Mouse (Mus musculus) layer of hippocampus, adult 8-10 months (tissue): Measurements from ENCODE around the gene Tha1. TPM values are rescaled to one million over a fixed set of nuclear protein-coding genes. Genes with fewer than 3 reads are reported as not detected.

Experiments used
- DNase-seq, 2 experiments: peaks; one replicate each; pipeline ENCODE4 v3.0.0; 2022; ENCODE audit warnings: low spot score in 2 of 2
- total RNA-seq, 4 experiments: library from RNA; stranded (reverse); gene quantifications; 2 replicates each; pipeline ENCODE4 v1.2.4; 2022

Gene Tha1
- total RNA-seq: 1 to 10 TPM; 3.1 to 5.9 (median 5.6) TPM

DNA sequence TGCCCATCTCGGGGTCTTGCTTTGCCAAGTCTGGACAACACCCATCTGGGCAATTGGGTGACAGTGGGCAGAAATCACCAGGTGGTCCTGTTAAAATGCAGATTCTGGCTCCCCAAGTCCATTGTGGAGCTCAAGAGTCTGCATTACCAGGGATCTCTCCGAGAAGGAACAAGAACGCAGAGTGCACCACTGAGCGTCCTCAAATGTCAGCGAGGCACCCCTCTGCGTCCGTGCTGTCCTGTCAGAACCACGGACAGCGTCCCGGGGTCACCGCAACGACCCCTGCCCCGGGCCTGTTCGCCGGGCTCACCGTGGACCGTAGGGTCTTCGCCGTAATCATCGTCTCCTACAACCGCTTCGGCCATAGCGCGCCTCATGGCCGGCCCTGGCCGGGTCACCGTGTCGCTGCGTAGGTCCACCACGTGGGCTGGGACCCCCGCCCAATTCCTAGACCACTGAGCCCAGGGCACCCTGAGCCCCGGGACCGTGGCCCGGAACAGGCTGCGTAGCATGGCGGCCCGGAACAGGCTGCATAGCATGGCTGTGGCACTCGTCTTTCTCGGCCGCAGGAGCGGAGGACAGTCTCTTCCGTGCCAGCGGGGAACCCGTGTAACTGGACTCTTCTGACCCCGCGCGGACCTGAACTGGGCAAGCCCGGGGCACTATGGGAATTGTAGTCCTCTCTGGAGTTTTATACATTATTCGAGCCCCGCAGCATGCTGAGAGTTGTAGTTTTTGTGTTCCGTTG, at the start of gene Tha1:
TSS of gene Tha1 (minus strand) at position 621 of the 748 bp plus-strand sequence.
- peak; percentile 72 to 73 for DNase-seq

- no peak for DNase-seq
These were observed 45.9 kb upstream of the Tha1 start for GRCm38 (mm10) chr11:117919211-117919610.

GRCm38 (mm10) chr11:117918541-117918940, 45.3 kb upstream of the Tha1 start:
- DNase-seq: no peak

- DNase-seq: no peak
These were observed 42.6 kb upstream of the Tha1 start for GRCm38 (mm10) chr11:117915837-117916236.

GRCm38 (mm10) chr11:117915341-117915740, 42.1 kb upstream of the Tha1 start:
- DNase-seq: no peak

GRCm38 (mm10) chr11:117914531-117914930, 41.2 kb upstream of the Tha1 start:
- DNase-seq: no peak

- peak in 1 of 2 experiments; percentile 75 for DNase-seq
These were observed 39.5 kb upstream of the Tha1 start for GRCm38 (mm10) chr11:117912684-117913352.

GRCm38 (mm10) chr11:117909337-117909736, 36.1 kb upstream of the Tha1 start:
- DNase-seq: no peak

- no peak for DNase-seq
These were observed 31.2 kb upstream of the Tha1 start for GRCm38 (mm10) chr11:117904442-117904841.

DNA sequence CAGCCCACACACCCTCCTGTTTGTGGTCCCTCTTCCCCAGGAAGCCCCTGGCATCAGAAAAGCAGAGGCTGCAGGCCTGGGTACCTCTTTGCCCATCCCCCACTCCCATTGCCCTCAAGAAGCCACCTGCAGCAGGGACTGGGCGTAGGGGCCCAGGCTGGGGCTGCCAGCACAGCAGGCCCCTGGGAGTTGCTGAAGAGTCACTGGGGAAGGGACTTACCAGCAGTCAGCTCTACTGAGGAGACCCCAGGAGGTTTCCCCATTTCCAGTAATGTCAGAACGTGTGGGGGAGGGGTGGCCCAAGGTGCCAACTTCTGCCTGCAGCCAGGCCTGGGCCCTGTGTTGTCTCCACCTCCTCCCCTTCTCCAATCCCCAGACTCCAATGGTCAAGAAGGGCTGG, 29.0 kb upstream of the Tha1 start:
- no peak for DNase-seq

DNA sequence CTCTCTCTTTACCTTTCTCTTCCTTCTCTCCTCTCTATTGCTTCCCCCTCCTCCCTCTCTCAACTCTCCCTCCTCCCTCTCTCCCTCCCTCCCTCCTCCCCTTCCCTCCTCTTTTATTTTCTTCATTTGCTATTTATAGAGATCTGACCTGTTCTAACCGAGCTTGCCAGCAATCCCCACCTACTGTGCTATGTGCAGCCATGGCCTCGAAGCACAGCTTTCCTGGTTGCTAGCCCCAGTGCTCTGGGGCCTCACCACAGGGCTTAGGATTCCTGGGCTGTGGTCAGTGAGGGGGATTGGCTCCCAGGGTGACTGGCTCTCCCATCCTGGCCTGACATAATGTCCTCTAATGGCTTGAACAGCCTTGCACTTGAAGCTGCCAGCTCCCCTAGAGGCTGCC, 23.3 kb upstream of the Tha1 start:
- DNase-seq: no peak

DNA sequence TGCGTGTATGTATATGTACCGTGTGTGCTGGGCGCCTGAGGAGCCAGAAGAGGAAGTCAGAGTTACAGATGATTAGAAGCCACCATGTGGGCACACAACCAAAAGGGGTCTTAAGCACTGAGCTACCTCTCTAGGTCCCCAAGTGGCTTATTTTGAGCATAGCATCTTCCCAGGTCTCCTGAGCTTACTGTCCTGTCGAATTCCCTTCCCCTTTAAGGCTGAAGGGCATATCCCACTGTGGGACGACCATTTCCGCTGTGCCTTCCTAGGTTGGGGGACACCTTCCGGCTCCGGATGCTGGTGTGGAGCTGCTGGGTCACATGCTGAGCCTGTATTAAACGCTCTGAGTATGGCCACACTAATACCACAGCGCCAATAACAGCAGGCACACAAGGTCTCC, 21.4 kb upstream of the Tha1 start:
- no peak for DNase-seq

GRCm38 (mm10) chr11:117892199-117892598, 18.9 kb upstream of the Tha1 start:
- DNase-seq: no peak

DNA sequence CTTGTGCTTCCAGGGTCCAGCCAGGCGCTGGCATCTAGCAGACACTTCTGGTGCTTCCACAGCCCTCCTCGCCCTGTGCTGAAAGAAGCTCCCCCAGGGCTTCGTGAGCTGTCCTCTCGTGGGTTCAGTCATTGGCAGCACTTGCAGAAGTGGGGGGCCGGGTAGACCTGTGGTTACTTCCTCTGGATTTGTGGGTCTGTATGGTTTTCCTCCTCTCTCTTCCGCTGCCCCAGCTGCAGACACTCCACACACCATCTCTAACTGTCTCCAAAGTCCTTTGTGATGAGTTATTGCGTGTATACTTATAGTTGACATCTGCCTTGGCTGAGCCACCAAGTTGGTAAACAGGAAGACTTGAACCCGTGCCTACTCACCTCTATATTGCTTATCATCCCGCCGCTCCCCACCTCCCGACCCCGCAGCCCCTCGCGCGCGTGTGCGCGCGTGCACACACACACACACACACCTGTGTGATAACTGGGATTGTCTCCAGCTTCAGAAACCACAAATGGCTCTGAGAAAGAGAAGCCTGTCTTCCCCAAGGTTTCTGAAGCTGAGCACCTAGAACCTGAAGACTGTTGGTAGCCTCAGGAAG, 18.4 kb upstream of the Tha1 start:
- no peak for DNase-seq

DNA sequence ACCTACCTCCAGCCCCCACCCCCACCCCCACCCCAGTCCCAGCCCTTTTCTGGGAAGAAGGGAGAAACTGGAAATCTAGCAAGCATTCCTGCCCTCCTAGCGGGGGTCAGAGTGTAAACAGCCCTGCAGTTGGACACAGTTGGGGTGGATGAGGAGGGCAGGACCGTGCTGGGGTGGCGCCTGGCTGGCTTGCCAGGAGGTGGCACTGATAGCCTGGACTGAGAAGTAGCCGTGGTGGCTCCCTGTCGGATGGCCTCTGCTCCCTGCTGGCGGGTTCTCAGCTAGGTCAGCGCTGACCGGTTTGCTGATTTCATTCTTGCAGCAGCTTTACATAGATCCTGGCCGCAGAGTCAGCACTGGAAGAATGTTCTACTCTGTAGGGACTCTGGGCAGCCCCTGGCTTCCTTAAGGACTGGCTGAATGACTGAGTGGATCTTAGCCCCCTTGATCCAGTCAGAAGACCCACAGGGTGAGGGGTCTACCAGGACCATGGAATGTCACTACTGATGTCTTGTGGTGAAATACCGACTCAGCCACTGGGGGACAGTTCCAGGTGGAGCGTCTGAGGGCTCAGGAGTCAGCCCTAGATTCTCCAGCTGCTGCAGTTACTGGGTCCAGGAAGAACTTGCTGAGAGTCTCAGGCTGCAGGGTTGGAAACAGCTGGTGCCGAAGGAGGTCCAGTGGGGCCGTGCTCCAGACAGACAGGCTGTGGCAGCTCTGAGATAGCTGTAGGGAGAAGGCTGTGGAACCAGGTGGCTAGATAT, 17.4 kb upstream of the Tha1 start:
- DNase-seq: no peak

- DNase-seq: no peak
These were observed 16.6 kb upstream of the Tha1 start for GRCm38 (mm10) chr11:117889887-117890340.

DNA sequence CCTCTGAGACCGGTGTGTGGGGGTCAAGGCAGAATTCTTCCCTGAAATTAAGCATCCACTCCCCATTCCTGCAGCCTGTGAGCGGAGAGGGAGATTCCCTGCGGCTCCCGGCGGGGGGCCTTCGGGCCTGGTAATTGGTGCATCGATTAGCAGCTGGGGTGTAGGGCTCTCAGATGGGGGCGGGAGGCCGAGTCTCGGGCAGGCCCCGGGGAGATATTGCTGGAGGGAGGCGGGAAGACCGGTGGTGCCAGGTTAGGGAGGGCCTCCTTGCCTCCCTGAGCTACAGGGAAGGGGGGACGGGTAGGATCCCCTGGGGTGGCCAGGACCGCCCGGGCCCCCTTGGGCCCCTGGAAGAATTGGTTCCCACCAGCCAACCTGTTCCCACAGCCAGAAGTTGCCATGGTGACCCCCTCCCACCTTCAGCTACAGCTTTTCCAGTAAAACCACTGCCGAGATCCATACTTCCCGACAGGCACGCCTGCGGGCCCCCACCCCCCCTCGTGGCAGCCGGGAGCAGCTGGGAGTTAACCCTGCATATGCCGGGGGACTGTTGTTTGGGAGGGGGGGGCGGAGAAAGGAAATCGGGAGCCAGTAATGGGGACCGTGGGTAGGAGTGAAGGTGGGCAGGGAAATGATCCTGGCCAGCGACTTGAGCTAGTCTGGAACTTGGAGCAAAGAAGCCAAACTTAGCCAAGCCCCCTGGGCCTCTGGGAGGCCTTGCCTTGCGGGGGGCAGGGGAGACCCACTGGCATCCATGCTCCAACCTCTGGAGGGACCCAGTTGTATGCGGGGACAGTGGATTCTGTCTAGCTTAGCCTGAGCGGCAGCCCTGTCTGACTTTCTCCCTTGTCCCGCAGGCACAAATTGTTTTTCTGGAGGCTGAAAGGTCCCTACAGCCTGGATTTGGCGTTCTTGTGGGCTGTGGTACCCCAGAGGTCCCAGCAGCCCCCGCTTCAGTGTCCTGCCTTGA, 15.9 kb upstream of the Tha1 start:
- DNase-seq: no peak

DNA sequence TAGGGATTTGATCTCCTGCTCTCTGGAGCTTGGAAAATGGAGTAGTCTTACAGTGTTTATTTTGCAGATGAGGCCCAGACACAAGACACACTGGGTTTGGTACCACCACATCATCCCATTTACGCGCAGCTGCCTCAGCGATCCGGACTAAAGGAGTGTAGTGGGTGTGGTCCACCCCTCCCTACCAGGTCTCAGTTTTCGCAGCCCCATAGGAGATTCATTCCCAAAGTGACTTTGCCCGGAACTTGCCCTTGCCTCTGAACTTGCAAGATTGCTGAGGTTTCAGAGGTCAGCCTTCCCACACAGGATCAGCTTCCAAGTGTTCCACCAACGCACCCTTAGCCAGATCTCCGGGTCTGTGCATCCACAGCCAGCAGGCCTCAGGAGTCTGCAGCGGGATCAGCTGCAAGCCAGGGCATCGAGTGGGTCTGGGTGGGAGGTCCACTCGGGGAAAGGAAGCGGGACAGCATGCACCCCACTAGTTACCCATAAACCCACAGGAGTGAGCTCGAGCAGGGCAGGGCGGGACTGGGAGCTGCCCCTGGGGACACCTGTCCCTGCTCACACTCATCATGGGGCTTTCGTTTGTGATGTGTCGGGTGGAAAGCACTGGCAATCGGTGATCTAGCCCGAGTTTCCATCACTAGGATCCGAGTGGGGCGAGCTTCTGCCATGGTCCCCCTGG, 15.0 kb upstream of the Tha1 start:
- no peak for DNase-seq

DNA sequence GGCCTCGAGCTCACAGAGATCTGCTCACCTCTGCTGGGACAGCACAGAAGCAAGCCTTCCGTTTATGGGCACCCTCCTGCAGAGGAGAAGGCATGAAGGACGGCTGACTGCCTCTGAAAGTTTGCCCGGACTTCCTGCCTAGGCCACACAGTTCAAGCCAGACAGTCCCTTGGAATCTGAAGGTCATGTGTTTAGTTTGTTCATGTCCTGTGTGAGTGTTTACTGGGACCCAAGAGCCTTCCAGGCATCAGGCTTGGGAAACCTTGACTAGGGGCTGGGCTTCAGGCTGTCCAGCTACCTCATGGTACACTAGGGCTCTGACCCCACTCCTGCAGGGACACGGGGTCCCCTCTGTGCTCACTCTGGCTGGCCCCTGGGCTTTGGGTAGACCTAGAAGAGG, 12.7 kb upstream of the Tha1 start:
- no peak for DNase-seq

- no peak for DNase-seq
These were observed 8.9 kb upstream of the Tha1 start for GRCm38 (mm10) chr11:117882208-117882607.
